Mouse (Mus musculus) kidney, adult 11 months (tissue): ENCODE measurements around the gene Nnmt.

ENCODE experiments used
- DNase-seq: peaks from one replicate; pipeline ENCODE4 v3.0.0; 2022

Nnmt gene

GRCm38 (mm10) chr9:48549056-48549455 lies 55.9 kb downstream of the Nnmt start:
- DNase-seq = no peak

- no peak for DNase-seq
Measured at GRCm38 (mm10) chr9:48547233-48547632, 57.7 kb downstream of the Nnmt start.
